Mouse (Mus musculus): ENCODE data around the gene Exoc6. TPM values are rescaled to one million over a fixed set of nuclear protein-coding genes. Genes with fewer than 3 reads are reported as not detected.

The Exoc6 gene
- 40.2 to 47.8 TPM (median 45.5 TPM) in 4 replicates for total RNA-seq (2023; ENCODE audit: inconsistent age)

GRCm38 (mm10) chr19:37550101-37551039, at the start of gene Exoc6:
Exoc6 (plus strand) TSS chr19:37550418.

DNA sequence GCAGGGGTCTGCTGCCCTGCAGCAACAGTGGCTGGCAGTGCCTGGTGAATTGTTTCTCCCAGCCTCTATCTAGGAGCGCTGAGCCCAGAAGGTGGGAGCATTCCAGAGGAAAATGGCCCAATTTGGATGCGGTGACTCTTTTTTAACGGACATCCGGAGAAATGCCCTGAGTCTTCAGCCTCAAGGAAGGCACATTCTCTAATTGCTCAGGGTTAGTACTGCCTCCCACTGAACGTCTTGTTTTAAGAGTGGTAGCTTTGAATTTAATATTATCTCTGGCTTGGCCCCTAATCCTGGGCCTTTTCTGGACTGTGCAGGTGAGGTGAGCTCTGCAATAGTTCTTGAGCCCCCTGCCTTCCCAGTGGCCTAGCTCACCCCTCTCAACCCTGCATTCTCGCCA, 135.1 kb downstream of the Exoc6 start, which contains the start of gene Cyp26c1:
Gene Cyp26c1, plus strand, starts transcription at position 301 of the 400 bp plus-strand sequence.

GRCm38 (mm10) chr19:37697651-37698272, 147.5 kb downstream of the Exoc6 start, which contains the start of gene Cyp26a1:
Cyp26a1 (plus strand) TSS chr19:37697798.

Other genes starting within 250 kb of the Exoc6 start
- 33.4 to 37.7 TPM (median 36.6 TPM) in 4 replicates for gene Ide, start 212.6 kb upstream of the Exoc6 start, total RNA-seq (2023; ENCODE audit: inconsistent age)
- 1.9 to 2.8 TPM (median 2.2 TPM) in 4 replicates for gene Kif11, start 174.0 kb upstream of the Exoc6 start, total RNA-seq (2023; ENCODE audit: inconsistent age)
- 86.0 to 102 TPM (median 96.7 TPM) in 4 replicates for gene Hhex, start 115.6 kb upstream of the Exoc6 start, total RNA-seq (2023; ENCODE audit: inconsistent age)
- 0.39 TPM in 1 of 4 replicates, not detected in the others for gene Cyp26c1, start 135.2 kb downstream of the Exoc6 start, total RNA-seq (2023; ENCODE audit: inconsistent age)
- gene Cyp26a1, start 147.4 kb downstream of the Exoc6 start, total RNA-seq (2023; ENCODE audit: inconsistent age), result not detected in 4 replicates